Mouse (Mus musculus) lung, postnatal 25 days (tissue): ENCODE data around the gene S100a14.

Experiments
- DNase-seq: peaks from one replicate; pipeline ENCODE4 v3.0.0; 2022; ENCODE audit warnings: low spot score

Gene S100a14

DNA sequence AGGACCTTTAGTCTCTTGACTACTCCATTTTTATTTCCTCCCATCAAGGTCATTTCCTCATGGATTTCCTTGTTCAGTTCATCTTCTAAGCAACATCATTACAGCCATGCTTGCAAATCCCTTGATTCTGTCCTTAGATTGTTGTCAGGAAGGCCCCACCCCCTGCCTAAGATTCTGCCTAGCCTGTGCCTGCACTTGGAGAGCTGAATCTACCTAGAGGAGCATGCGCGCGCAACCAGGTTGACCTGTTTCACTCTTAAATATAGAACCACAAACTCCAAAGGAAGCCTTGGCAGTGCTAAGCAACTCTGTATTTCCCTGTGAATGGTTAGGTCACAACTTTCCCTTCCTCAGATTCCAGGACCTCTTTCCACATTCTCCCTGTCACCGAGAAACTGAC lies 8.9 kb upstream of the S100a14 start:
- no peak for DNase-seq

DNA sequence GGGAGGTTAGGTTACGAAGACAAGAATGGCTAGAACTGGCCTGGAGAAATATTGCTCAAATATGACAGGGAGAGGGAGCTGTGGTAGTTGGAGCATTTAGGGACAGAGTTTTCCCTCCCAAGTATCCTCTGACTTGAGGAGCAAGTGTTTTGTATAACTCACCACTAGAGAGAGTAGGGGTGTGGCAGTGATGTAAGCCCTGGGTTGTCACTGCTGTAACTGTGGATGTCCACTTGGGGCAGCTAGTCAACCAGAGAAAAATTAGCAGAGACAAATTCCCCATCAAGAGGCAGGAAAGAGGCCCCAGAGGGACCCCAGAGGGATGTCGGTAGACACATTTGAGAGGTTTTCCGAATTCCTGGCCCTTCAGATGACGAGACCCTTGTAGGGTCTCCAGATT lies 1.2 kb upstream of the S100a14 start:
- peak; percentile 81 for DNase-seq

DNA sequence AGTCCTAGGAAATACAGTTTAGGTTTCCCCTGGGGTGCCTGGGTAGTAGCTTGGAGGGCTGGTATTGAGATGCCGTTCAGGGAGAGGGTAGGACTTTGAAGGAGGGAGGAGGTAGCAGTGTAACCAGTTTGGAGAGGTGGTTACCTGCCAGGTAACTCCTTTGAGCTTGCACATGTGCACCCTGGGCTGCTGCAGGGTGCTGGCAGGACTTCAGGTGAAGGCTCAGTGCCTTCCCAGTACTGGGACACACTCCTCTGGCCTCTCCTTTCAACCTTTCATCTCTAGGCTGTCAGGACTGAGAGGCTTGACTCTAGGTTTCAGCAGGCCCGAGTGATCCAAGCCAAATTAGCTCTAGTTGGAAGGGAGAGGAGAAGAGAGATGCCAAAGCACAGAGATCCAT lies 580 bp upstream of the S100a14 start:
- DNase-seq: no peak

DNA sequence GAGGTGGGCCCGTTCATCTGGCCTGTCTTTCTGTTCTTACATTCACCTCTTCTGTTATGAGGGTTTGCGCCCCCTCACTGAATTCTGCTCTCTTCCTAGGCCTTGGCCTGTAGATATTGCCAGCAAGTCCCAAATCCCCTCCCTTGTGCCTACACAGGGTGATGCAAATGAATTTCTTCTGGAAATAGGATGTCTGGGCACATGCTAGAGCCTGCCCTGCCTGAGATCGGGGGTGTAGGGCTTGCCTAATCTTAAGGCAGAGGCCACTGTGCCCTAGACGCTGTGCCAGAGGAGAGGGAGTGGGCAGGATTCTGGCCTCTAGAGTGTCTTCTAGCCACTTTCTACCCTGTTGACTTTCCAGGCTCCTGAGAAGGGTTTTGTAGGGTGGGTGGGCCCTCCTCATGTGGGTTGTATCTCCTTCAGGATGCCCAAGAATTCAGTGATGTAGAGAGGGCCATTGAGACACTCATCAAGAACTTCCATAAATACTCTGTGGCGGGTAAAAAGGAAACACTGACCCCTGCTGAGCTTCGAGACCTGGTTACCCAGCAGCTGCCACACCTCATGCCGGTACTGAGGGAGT lies 726 bp downstream of the S100a14 start:
- DNase-seq: no peak

- DNase-seq: no peak
Measured at GRCm38 (mm10) chr3:90531713-90532112, 5.1 kb downstream of the S100a14 start.

GRCm38 (mm10) chr3:90535446-90535845 lies 8.8 kb downstream of the S100a14 start:
- DNase-seq: no peak

DNA sequence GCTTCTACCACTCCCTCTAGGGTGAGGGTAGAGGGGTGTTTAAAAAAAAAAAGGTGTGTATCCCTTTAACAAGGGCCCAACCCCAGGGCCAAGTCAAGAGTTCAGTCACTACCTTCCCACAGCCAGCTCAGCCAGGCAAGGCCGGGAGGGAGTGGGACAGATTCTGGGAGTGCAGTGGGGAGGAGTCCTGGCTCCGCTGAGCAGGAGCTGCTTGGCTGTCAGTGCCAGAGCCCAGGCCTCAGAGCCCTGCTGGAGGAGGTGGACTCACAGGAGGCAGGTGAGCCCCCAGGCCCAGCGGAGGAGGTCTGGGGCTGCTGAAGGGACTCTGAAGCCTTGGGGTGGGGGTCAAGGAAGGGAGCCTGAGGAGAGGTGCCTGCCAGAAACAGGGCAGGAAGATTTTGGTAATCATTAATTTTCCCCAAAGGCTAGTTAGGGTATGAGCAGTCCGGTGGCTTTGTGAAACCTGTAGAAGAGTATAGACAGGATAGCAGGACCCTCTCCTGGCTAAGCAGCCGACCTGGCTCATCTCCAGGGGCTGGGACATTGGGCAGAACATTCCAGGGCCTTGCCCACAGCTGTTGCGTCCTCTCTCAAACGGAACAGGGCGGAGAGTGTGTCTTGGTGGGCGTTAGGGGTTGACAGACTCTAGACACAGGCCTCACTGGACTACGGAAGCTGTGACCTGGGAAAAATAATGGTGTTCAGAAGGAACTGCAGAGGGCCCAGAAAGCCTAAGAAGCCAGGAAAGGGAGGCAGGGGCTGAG lies 10.7 kb downstream of the S100a14 start, which contains the start of gene S100a16:
Gene S100a16 (plus strand): TSS at position 114 of the 764 bp plus-strand sequence.
- peak; percentile 85 for DNase-seq

- DNase-seq: no peak
Measured at GRCm38 (mm10) chr3:90537905-90538296, 11.2 kb downstream of the S100a14 start.

DNA sequence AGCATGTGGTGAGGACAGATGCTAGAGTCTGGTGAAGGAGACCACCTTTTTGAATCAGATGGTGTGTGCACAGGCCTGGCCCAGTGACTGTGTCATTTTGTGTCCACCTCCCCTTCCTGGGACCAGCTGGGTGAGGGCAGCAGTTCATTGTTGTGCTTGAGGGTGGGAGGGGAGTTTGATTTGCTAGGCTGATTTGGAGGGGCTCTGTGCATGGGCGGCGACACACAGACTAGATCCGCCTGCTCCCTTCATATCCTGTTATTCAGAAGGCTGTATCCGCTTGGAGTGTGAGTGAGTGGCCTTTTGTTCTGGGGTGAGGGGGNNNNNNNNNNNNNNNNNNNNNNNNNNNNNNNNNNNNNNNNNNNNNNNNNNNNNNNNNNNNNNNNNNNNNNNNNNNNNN lies 14.2 kb downstream of the S100a14 start:
- DNase-seq: peak; percentile 73

DNA sequence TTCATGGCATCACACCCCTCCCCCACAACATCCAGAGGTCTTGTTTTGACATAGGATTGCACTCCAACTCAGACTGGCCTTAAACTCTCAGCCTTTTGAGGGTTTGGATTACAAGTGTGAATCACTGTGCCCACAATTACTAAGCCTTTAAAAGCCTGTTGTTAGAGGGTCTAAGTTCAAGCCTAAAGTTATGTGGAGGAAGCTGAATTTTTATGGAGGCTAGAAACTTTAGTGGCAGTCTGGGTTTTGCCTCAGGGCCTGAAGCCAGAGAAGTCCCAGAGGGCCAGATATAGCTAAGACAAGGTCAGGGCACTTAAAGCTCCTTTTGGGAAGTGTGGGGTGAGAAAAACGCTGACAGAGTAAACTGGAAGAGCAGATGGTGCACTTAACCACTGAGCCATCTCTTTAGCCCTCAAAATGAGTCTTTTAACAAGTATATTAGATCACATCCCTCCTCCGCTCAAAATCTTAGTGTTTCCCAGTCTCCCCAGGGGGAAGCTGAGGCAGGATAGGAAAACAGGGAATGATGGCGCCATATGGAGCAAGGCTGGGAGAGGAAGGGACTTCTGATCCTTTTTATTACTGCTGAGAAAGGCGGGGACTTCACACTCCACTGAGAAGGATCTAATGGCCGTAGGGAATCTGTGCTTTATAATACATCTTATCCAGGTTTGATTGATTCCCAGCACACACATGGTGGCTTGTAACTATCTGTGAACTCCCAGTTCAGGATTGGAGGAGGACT lies 23.2 kb downstream of the S100a14 start:
- DNase-seq: no peak

DNA sequence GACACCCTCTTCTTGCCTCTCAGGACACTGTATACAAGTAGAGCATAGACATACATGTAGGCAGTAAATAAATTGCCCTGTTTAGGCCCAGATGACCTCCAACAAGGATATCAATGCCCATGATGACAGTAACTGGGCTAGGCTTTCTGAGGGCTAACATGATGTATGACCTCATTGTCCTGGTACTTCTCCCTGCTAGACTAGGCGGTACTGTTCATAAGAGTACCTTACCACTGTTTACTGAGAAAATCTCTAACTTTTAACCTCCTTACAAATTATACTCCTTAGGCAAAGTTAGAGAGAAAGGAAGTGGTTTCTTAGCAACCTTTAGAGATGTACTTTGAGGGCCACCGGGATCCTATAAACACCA lies 23.8 kb downstream of the S100a14 start:
- no peak for DNase-seq

DNA sequence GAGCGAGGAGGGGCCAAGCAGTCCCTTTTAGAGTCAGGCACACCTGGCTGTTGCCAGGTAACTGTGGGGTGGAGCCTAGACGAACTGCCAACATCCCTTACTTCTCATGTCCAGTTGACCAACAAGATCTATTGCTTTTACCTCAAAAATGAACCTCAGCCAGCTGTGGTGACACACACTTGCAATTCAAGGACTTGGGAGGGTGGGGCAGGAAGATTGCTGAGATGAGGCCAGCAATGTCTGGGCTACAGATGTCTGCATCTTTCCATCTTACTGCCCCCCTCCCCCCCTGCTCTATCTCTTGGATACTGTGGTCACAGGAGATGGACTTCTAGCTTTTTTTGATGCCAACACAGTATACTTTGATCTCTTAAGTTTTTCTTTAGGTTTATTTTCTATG lies 25.6 kb downstream of the S100a14 start:
- no peak for DNase-seq

- no peak for DNase-seq
Measured at GRCm38 (mm10) chr3:90555954-90556353, 29.3 kb downstream of the S100a14 start.

DNA sequence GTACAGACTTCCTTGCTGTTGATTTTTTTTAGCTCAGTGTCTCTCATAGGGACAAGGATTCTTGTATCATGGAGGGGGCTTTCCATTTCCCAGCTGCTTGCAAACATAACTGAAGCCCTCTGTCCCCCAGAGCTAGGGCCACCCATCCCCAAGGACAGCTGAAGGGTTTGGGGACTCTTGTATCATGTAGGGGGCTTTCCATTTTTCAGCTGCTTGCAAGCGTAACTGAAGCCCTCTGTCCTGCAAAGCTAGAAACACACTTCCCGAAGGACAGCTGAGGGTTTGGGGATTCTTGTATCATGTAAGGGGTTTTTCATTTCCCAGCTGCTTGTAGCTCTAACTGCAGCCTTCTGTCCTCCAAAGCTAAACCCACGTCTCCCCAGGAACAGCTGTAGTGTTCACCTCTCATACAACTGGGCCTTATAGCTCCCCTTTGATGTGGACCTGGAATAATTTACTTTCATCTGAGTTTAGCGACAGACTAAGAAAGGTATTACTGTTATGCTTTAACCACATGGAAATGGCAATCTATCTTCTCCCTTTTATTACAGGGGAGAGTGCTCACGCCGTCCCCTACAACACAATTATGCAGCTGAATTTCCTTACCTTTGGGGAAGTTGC lies 33.5 kb downstream of the S100a14 start, which contains the start of gene S100a3:
Gene S100a3 (plus strand): TSS at position 571 of the 621 bp plus-strand sequence.
- DNase-seq: no peak

DNA sequence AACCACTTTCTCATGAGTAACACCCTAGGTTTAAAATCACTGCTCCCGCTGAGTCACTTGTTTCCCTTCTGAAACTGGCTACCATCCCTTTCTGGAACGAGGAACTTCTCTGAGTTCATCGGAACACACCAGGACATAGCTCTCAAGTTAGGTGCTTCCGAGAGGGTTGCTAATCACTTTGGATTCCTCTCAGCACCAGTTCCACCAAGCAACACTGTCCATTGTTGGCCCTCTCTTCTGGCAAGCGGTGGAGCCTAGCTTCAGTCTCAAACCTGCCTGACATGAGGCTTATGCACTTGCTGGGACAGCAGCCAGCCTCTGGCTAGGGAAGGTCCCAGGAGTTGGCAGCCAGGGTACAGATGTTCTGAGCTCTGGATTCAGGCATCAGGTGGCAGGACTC lies 48.0 kb downstream of the S100a14 start:
- no peak for DNase-seq

DNA sequence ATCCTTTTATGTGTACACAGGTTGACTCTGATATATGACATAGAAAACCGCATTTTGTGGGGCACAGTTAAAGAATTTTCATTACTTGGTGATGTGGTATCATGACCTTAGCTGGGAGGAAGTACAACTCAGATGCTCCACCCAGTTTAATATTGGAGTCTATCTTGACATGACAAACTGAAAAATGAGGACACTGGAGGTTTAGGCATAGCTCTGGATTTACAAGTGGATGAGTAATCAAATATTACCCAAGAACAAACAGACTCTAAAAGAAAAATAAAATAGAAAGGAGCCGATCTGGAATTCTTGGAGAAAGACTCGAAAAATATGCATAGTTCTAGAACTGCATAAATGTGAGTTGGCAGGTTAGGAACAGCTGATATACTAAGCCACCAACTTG lies 48.7 kb downstream of the S100a14 start:
- DNase-seq: no peak

- DNase-seq: no peak
Measured at GRCm38 (mm10) chr3:90576351-90577001, 49.8 kb downstream of the S100a14 start.
